Mouse (Mus musculus) midbrain, embryonic 15.5 days (tissue): ENCODE data around the gene Ralgds. TPM values are rescaled to one million over a fixed set of nuclear protein-coding genes. Genes with fewer than 3 reads are reported as not detected.

Experiments used
- polyA plus RNA-seq: library from polyadenylated mRNA; unstranded; fragments of >200 nt; fragmentation: Nextera tagmentation; extraction: Ambion mirVana; gene quantifications from 2 replicates; pipeline ENCODE4 v1.2.1, GENCODE M21; 2015

Ralgds gene
- polyA plus RNA-seq, 1 experiment from 2014 or later = 92.0 TPM

Other genes with a start within 250 kb of the Ralgds start
- gene Ppp1r26, start 66.3 kb upstream of the Ralgds start, polyA plus RNA-seq = 20.2 and 20.3 TPM in 2 replicates
- 2.4 and 2.9 TPM in 2 replicates for gene 1700007K13Rik, start 46.8 kb upstream of the Ralgds start, polyA plus RNA-seq
- gene Mrps2, start 45.1 kb upstream of the Ralgds start, polyA plus RNA-seq = 49.7 and 51.4 TPM in 2 replicates
- 1.1 and 1.4 TPM in 2 replicates for gene Gbgt1, start 16.2 kb upstream of the Ralgds start, polyA plus RNA-seq
- 1.4 and 2.4 TPM in 2 replicates for gene Gm10134, start 7.0 kb upstream of the Ralgds start, polyA plus RNA-seq
- gene Cel, start 50.3 kb downstream of the Ralgds start, polyA plus RNA-seq = 0.10 and 0.13 TPM in 2 replicates
- 48.2 and 49.2 TPM in 2 replicates for gene Gtf3c5, start 70.6 kb downstream of the Ralgds start, polyA plus RNA-seq
- not detected in 2 replicates for gene Gfi1b, start 108.9 kb downstream of the Ralgds start, polyA plus RNA-seq
- gene Tsc1, start 128.1 kb downstream of the Ralgds start, polyA plus RNA-seq = 38.6 and 40.3 TPM in 2 replicates
- gene Spaca9, start 186.6 kb downstream of the Ralgds start, polyA plus RNA-seq = 2.2 and 2.3 TPM in 2 replicates
- gene Ak8, start 187.0 kb downstream of the Ralgds start, polyA plus RNA-seq = 4.1 and 4.4 TPM in 2 replicates